Mouse (Mus musculus) liver, embryonic 16.5 days (tissue): ENCODE measurements around the gene Gm4981. TPM values are rescaled to one million over a fixed set of nuclear protein-coding genes. Genes with fewer than 3 reads are reported as not detected.

Experiments
- ATAC-seq: fragments of 200-750 bp; cut with Nextera tagmentation; 2 replicates; pipeline ENCODE4 v1.8.0; 2017; ENCODE audit warnings: low read depth, mild to moderate bottlenecking, moderate number of reproducible peaks, moderate library complexity
- H3K27ac ChIP-seq: fragments of 300-500 bp; sonication (generic); 2 replicates; pipeline ENCODE4 v1.5.1; 2014; ENCODE audit warnings: mild to moderate bottlenecking, low read length
- H3K27me3 ChIP-seq: fragments of 300-500 bp; sonication (generic); 2 replicates; pipeline ENCODE4 v1.6.1; 2014; ENCODE audit warnings: low read depth, low read length, mixed read lengths; ENCODE audit not compliant: control insufficient read depth, insufficient read depth
- H3K36me3 ChIP-seq: fragments of 300-500 bp; sonication (generic); 2 replicates; pipeline ENCODE4 v1.6.1; 2014; ENCODE audit warnings: mild to moderate bottlenecking; ENCODE audit not compliant: control insufficient read depth, insufficient read depth
- H3K4me1 ChIP-seq: fragments of 300-500 bp; sonication (generic); 2 replicates; pipeline ENCODE4 v1.6.1; 2014; ENCODE audit warnings: low read depth, low read length, mixed read lengths; ENCODE audit not compliant: control insufficient read depth
- H3K4me2 ChIP-seq: fragments of 300-500 bp; sonication (generic); 2 replicates; pipeline ENCODE4 v1.6.1; 2014; ENCODE audit warnings: low read depth, low read length, mixed read lengths
- H3K4me3 ChIP-seq: fragments of 300-500 bp; sonication (generic); 2 replicates; pipeline ENCODE4 v1.5.1; 2014; ENCODE audit warnings: low read depth, mild to moderate bottlenecking, low read length
- H3K9ac ChIP-seq: fragments of 300-500 bp; sonication (generic); 2 replicates; pipeline ENCODE4 v1.6.1; 2014; ENCODE audit warnings: low read depth, low read length
- H3K9me3 ChIP-seq: fragments of 300-500 bp; sonication (generic); replicated peaks from 2 replicates; pipeline ENCODE4 v1.6.1; 2016; ENCODE audit warnings: low read length; ENCODE audit not compliant: control insufficient read depth
- WGBS: fragments of 180-500 bp; shearing (Covaris S2); extraction: QIAGEN DNeasy Blood & Tissue Kit; methylation state at CpG from one replicate; pipeline ENCODE4 v1.1.7; 2014; ENCODE audit not compliant: insufficient replicate concordance; 5-methylcytosine and 5-hydroxymethylcytosine counted together
- polyA plus RNA-seq: library from polyadenylated mRNA; unstranded; fragments of >200 nt; fragmentation: Nextera tagmentation; extraction: Ambion mirVana; gene quantifications from 2 replicates; pipeline ENCODE4 v1.2.1, GENCODE M21; 2015

Gm4981 gene
- polyA plus RNA-seq, 1 experiment from 2014 or later: not detected

DNA sequence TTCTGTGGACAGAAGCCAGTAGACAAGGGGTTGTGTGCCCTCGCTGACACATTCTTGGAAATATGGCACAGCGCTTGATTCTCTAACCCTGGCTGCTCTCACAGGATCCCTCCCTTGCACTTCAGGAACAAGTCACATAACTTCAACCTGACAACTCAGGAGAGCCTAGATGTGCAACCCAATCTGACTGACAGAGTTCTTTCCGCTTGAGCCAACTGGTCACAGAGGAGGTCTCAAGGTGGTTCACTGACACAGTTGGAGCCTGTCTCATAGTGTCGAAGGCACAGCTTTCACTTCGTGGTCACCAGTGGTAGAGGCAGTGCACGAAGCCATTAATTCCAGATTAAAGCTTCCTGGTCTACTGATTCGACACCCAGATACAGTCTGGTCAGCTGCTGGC, 24.3 kb downstream of the Gm4981 start:
- no peaks in the 10 kb centered on the region for H3K4me1 ChIP-seq
- no peak for ATAC-seq
- no peaks in the 10 kb centered on the region for H3K9me3 ChIP-seq
- no peaks in the 10 kb centered on the region for H3K36me3 ChIP-seq
- no peak overlapping the region for H3K4me2 ChIP-seq
- no peak overlapping the region for H3K4me3 ChIP-seq
- no peaks in the 10 kb centered on the region for H3K27me3 ChIP-seq
- no peak overlapping the region for H3K27ac ChIP-seq
- 55% methylated on average over 7 of the region's 7 CpGs for WGBS
- H3K9ac ChIP-seq: no peak overlapping the region

DNA sequence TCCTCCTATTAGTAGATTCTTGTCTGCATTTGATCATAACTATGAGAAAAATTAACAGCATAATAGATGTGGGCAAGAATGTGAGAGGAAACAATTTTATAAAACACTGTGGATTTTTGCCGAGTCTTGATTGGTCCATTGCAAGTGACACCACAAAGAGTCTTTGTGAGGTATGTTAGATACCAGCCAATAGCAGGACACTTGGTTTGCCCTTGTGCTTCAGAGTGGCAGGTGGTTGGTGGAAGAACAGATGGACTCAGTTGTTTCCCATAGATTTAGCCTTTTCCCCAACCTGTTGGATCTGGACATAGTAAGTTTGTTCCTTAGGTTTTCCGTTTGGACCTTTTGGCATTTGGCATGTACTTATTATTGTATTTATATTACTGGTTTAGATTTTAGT, 25.3 kb downstream of the Gm4981 start:
- Histone ChIP-seq H3K27ac (no peak overlapping the region), H3K4me1 (no peaks in the 10 kb centered on the region), H3K4me3 (no peak overlapping the region), H3K9me3 (no peaks in the 10 kb centered on the region), H3K9ac (no peak overlapping the region), H3K36me3 (no peaks in the 10 kb centered on the region), H3K4me2 (no peak overlapping the region), H3K27me3 (no peaks in the 10 kb centered on the region)
- WGBS: 61% methylated on average over 2 of the region's 2 CpGs
- no peak for ATAC-seq

DNA sequence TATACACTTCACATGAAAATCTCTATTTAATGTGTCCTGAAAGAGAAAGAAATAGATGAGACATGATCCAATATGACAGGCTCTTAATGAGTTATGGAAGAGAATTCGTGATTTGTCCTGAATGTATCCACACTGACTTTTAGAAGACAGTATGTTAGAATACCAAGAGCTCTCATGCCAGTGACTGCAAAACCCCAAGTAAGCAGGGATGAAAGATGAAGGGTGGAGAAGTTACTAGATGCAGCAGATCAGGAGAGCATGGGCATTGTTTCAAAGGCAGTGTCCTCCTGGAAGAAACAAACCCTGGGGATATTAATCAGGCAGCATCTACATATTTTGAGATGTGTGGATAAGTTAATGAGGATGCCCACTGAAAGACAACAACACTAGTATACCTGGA, 26.0 kb downstream of the Gm4981 start:
- H3K27ac ChIP-seq: no peak overlapping the region
- 37% methylated on average over 1 of the region's 1 CpGs for whole genome bisulfite sequencing
- H3K9me3 ChIP-seq: no peaks in the 10 kb centered on the region
- no peak overlapping the region for H3K4me3 ChIP-seq
- no peaks in the 10 kb centered on the region for H3K36me3 ChIP-seq
- H3K27me3 ChIP-seq: no peaks in the 10 kb centered on the region
- H3K9ac ChIP-seq: no peak overlapping the region
- H3K4me2 ChIP-seq: no peak overlapping the region
- H3K4me1 ChIP-seq: no peaks in the 10 kb centered on the region
- ATAC-seq: no peak

DNA sequence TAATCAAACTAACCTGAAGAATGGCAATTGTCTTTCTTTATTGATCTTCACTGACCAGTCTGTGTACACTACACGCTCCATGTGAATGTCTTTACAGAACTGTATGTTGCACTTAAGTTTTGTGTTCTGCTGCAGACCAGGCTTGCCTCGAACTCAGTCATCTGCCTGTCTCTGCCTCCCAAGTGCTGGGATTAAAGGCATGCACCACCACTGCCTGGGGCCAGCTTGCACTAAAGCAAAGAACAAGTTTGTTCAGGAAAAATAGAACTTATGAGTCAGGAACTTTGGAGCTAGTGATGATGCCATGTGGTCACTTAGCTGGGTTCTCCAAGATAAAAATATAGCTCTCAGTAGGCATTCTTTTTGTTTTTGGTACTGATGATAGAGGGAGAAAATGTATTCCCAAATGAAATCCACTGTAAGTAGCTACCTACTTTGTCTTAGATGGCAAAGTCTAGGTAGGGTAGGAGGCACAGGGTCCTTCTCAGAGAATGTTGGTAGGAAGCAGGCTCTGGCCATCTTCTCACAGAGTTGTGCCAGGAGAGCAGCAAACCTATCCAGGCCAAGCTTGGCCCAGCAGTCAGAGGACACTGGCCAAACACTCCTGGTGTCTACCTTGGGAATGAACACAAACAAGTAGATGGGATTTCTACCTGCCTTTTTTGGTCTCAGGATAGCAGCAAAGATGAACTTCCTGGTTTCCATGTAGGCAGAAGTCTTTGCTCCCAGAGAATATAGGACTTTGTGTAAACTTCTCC, 26.6 kb downstream of the Gm4981 start:
- H3K9me3 ChIP-seq: no peaks in the 10 kb centered on the region
- no peaks in the 10 kb centered on the region for H3K4me1 ChIP-seq
- H3K9ac ChIP-seq: no peak overlapping the region
- WGBS: 42% methylated on average over 2 of the region's 2 CpGs
- no peaks in the 10 kb centered on the region for H3K27me3 ChIP-seq
- no peak for ATAC-seq
- H3K27ac ChIP-seq: no peak overlapping the region
- H3K4me2 ChIP-seq: no peak overlapping the region
- H3K4me3 ChIP-seq: no peak overlapping the region
- no peaks in the 10 kb centered on the region for H3K36me3 ChIP-seq

DNA sequence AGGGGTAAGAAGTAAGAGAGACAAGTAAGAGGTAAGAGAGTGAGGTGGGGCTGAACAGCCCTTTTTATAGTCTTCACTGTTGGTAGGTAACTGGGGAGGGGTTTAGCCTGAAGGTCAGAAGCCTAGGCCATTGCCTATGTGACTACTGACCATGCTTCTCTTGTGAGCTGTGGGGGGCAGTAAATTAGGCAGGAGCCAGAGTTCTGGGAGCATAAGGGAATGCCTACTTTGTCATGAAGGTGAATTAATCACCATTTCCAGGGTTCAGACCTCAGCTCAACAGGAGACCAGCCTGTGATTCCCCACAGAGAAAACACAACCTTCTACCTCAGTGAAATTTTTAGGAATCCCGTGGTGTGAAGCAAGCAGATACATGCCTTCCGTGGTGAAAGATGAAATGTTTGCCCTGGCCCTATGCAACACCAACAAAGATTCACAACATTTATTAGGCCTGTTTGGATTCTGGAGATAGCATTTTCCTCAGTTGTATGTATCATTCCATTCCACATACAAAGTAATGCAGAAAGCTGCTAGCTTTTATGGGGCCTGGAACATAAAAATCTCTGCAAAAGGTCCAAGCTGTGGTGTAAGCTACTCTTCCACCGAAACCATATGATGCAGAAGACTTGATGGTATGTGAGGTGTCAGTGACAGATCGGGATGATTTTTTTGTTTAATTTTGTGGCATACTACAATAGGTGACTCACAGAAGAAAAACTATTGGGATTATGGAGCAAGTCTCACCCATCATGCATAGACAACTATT, 29.7 kb downstream of the Gm4981 start:
- no peaks in the 10 kb centered on the region for H3K9me3 ChIP-seq
- 58% methylated on average over 4 of the region's 4 CpGs for WGBS
- no peak overlapping the region for H3K27ac ChIP-seq
- H3K4me3 ChIP-seq: no peak overlapping the region
- H3K36me3 ChIP-seq: no peaks in the 10 kb centered on the region
- ATAC-seq: no peak
- no peaks in the 10 kb centered on the region for H3K27me3 ChIP-seq
- no peak overlapping the region for H3K4me2 ChIP-seq
- H3K9ac ChIP-seq: no peak overlapping the region
- H3K4me1 ChIP-seq: no peaks in the 10 kb centered on the region

DNA sequence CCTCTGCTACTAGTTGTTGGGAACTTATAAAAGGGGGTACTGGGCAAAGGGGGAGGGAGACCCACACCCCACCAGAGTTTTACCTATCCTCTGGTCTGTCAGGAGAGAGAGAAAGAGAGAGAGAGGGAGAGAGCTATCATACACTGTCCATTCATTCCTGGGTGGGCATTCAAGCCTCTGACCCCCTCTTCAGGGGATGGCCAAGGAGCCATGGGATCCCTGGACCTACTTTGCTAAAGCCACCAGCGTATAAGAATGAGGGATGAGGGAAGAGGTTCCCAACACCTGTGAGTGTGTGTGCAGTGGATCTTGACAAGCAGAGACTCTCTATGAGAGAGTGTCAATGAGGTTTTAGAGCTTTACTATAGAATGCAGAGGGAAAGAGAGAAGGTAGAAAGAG, 30.5 kb downstream of the Gm4981 start:
- Histone ChIP-seq H3K4me1 (no peaks in the 10 kb centered on the region), H3K4me3 (no peak overlapping the region), H3K4me2 (no peak overlapping the region), H3K36me3 (no peaks in the 10 kb centered on the region), H3K27me3 (no peaks in the 10 kb centered on the region), H3K9ac (no peak overlapping the region), H3K9me3 (no peaks in the 10 kb centered on the region), H3K27ac (no peak overlapping the region)
- WGBS: 32% methylated on average over 1 of the region's 1 CpGs
- ATAC-seq: no peak

Other genes starting within 250 kb of the Gm4981 start
- not detected in 2 replicates for gene AW822073, start 11.8 kb downstream of the Gm4981 start, polyA plus RNA-seq
- not detected in 2 replicates for gene Duxf3, start 4.0 kb downstream of the Gm4981 start, polyA plus RNA-seq
- 16.0 and 19.1 TPM in 2 replicates for gene Gcc2, start 18.8 kb upstream of the Gm4981 start, polyA plus RNA-seq
- gene Lims1, start 86.8 kb upstream of the Gm4981 start, polyA plus RNA-seq: 80.0 and 83.8 TPM in 2 replicates
- gene Ranbp2, start 210.2 kb upstream of the Gm4981 start, polyA plus RNA-seq: 18.2 and 20.9 TPM in 2 replicates